Mouse (Mus musculus) CD4-positive, CD25-positive, alpha-beta regulatory T cell, adult 2 months (primary cell): ENCODE results near the gene Atxn7l1.
A peak's percentile ranks its signal among the peaks of the same experiment; 100 is the strongest.

Experiments
- DNase-seq: peaks from one replicate; pipeline ENCODE4 v3.0.0-alpha.2; 2012; ENCODE audit warnings: low read depth, low spot score

Gene Atxn7l1

DNA sequence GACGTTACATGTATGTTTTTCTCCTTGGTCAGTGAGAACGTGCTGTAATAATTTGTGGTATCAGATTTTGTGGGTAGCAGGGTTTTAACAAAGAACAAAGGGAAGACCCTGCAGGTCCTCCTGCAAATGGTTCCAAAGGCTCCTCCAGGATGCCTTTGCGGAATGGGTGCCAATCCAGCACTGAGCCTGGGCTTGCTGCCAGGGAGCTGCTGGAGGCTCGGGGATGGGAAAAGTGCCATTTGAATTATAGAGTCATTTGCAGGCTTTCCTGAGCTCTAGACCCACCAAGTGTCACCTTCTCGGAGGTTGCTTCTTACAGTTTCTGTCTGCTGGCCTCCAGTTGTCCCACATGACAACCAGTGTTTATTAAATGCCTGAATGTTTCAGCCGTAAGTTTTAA lies 213.2 kb downstream of the Atxn7l1 start:
- DNase-seq = no peak

DNA sequence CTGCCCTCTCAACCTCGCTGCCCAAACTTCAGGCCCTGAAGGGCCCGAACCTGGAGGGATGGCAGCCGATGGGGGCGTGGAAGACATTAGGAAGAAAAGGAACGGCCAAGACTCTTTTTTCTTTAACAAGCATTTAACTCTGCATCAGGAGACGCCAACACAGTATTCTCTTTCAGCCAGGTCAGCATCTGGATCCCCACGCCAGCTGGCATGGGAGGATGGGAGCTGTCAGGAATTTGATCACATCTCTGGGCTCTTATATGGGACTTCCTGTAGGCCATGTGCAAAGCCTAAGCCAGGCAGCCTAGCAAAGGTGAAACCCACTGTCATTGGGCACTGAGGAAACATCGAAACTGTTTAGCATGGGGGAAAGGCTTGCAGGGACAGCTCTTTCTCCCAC lies 217.0 kb downstream of the Atxn7l1 start:
- no peak for DNase-seq

DNA sequence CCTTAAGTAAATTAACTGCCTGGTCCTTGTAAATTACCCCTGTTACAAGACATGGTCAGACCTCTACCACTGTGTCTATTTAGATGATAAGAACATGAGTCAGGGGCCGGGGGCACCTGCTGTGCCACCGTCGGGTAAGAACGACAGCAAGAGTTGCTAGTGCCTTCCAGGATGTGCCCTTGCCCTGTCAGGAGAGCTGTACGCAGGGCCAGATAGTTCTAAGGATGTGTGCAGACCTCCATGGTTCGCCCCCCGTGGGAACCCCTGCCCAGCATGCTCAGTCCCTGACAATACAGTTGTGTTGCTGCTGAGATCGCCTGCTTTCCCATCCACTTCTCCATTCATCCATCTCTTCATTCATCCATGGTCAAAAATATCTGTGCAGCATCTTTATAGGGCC lies 217.6 kb downstream of the Atxn7l1 start:
- DNase-seq = no peak

GRCm38 (mm10) chr12:33369555-33369954 lies 222.1 kb downstream of the Atxn7l1 start:
- no peak for DNase-seq

GRCm38 (mm10) chr12:33379624-33380445 lies 232.3 kb downstream of the Atxn7l1 start:
- DNase-seq = peak; percentile 87

GRCm38 (mm10) chr12:33388842-33389241 lies 241.3 kb downstream of the Atxn7l1 start:
- DNase-seq = peak; percentile 78

- no peak for DNase-seq
These were observed 243.5 kb downstream of the Atxn7l1 start for GRCm38 (mm10) chr12:33390844-33391560.

DNA sequence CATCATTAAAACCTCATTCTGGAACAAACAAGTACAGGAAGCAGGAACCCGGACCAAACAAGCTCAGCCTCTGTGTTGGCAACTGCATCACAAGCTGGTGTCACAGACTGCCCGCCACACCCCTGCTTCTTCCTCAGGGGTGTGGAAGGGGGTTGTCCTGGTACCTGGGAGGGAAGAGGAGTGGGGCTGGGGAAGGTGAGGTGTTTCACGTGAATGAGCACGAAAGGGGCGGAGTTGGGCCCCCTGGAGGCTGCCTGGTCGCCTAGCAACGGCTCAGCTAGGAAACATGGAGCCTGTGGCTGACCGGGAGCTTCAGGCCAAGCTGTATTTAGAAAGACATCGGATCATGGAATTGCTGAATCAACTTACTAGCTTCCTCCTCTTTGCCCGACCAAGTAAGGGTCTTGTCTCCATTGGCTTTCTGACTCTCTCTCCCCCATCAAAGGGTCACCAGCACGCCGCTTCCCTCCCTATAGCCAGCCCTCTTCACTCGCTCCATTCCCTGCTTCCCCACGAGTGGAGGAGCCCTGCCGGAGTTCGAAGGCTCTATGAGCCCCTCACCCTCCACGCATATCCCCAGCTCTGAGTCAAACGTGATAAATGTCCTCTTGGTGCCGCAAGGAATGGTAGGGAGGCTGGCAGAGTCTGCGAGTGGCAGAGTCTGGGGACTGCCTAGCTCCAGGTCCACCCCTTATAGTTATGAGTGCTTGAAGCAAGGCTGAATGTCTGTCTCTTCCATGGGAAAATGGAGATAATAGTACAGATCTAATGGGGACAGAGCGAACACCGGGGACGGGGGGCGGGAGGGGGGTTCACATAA lies 247.5 kb downstream of the Atxn7l1 start, which contains the start of gene Efcab10:
Gene Efcab10 (plus strand): TSS at position 51 of the 820 bp plus-strand sequence.
- peak; percentile 14 for DNase-seq

- DNase-seq = no peak
These were observed 255.8 kb downstream of the Atxn7l1 start for GRCm38 (mm10) chr12:33403265-33403693.

- DNase-seq = no peak
These were observed 257.5 kb downstream of the Atxn7l1 start for GRCm38 (mm10) chr12:33404996-33405395.

- no peak for DNase-seq
These were observed 258.0 kb downstream of the Atxn7l1 start for GRCm38 (mm10) chr12:33405398-33406026.

DNA sequence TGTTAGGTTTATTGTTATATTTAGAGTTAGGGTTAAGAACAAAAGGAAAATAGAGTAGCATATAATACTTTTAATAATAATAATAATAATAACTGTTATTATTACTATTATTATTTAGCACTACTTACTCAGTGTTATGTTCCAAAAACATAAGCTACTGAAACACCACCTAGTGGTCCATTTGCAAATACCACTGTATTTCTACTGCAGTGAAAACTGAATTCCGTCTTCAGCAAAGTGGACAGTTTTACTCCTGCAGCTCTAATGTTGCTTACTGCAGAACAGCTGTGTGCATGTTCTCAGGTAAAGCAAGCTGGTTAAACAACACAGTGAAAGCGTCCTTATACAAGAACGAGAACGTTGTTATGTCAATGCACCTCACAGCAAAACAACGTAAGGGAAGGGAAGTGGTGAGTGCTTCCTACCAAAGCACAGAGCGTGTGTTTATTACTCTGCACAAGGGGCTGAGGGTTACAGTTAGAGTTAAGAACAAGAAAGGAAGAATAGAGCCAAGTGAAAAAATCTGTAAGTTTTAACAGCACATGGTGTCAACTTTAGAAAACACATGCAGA lies 264.2 kb downstream of the Atxn7l1 start:
- DNase-seq = peak; percentile 51
